Mouse (Mus musculus) midbrain, postnatal 0 days (tissue): ENCODE data around the gene Raver2. TPM values are rescaled to one million over a fixed set of nuclear protein-coding genes. Genes with fewer than 3 reads are reported as not detected.

Experiments used
- ATAC-seq: fragments of 200-750 bp; cut with Nextera tagmentation; 2 replicates; pipeline ENCODE4 v1.8.0; 2017; ENCODE audit warnings: moderate number of reproducible peaks, mild to moderate bottlenecking, moderate TSS enrichment, moderate library complexity; ENCODE audit not compliant: low FRiP score
- DNase-seq: peaks from one replicate; pipeline ENCODE4 v3.0.0-alpha.2; 2015; ENCODE audit warnings: low spot score
- H3K27ac ChIP-seq: fragments of 300-500 bp; sonication (generic); 2 replicates; pipeline ENCODE4 v1.5.1; 2014; ENCODE audit warnings: low read depth, mild to moderate bottlenecking, low read length, mixed read lengths
- H3K27me3 ChIP-seq: fragments of 300-500 bp; sonication (generic); 2 replicates; pipeline ENCODE4 v1.6.1; 2014; ENCODE audit warnings: low read length, control low read depth, mixed read lengths; ENCODE audit not compliant: insufficient read depth
- H3K36me3 ChIP-seq: fragments of 300-500 bp; sonication (generic); 2 replicates; pipeline ENCODE4 v1.6.1; 2014; ENCODE audit warnings: low read length, control low read depth, mixed read lengths; ENCODE audit not compliant: insufficient read depth
- H3K4me1 ChIP-seq: fragments of 300-500 bp; sonication (generic); 2 replicates; pipeline ENCODE4 v1.6.1; 2014; ENCODE audit warnings: mild to moderate bottlenecking, control low read depth, antibody characterized with exemption, low read length, mixed read lengths; ENCODE audit not compliant: insufficient read depth
- H3K4me2 ChIP-seq: fragments of 300-500 bp; sonication (generic); 2 replicates; pipeline ENCODE4 v1.6.1; 2014; ENCODE audit warnings: low read depth, mild to moderate bottlenecking, low read length, mixed read lengths; ENCODE audit not compliant: poor library complexity, severe bottlenecking
- H3K4me3 ChIP-seq: fragments of 300-500 bp; sonication (generic); 2 replicates; pipeline ENCODE4 v1.5.1; 2014; ENCODE audit warnings: low read depth, mild to moderate bottlenecking, low read length, moderate library complexity
- H3K9ac ChIP-seq: fragments of 300-500 bp; sonication (generic); replicated peaks from 2 replicates; pipeline ENCODE4 v1.6.1; 2014; ENCODE audit warnings: mild to moderate bottlenecking, low read length, moderate library complexity, mixed read lengths; ENCODE audit not compliant: poor library complexity, severe bottlenecking
- H3K9me3 ChIP-seq: fragments of 300-500 bp; sonication (generic); 2 replicates; pipeline ENCODE4 v1.6.1; 2016; ENCODE audit warnings: low read length, control low read depth
- CTCF ChIP-seq: IDR thresholded peaks from 2 replicates; pipeline ENCODE4 v1.5.1; 2016; ENCODE audit warnings: antibody characterized with exemption, mild to moderate bottlenecking
- WGBS: fragments of 180-500 bp; shearing (Covaris S2); extraction: QIAGEN DNeasy Blood & Tissue Kit; methylation state at CpG from one replicate; pipeline ENCODE4 v1.1.7; 2014; 5-methylcytosine and 5-hydroxymethylcytosine counted together
- polyA plus RNA-seq: library from polyadenylated mRNA; unstranded; fragments of >200 nt; fragmentation: Nextera tagmentation; extraction: Ambion mirVana; gene quantifications from 2 replicates; pipeline ENCODE4 v1.2.1, GENCODE M21; 2015
- total RNA-seq: library from RNA; depleted of rRNA; stranded (reverse); fragments of >200 nt; gene quantifications from 2 replicates; pipeline ENCODE4 v1.2.3, GENCODE M21; 2014

Gene Raver2
- total and polyA plus RNA-seq, 2 experiments from 2014 or later, result 4.8 to 19.7 TPM

DNA sequence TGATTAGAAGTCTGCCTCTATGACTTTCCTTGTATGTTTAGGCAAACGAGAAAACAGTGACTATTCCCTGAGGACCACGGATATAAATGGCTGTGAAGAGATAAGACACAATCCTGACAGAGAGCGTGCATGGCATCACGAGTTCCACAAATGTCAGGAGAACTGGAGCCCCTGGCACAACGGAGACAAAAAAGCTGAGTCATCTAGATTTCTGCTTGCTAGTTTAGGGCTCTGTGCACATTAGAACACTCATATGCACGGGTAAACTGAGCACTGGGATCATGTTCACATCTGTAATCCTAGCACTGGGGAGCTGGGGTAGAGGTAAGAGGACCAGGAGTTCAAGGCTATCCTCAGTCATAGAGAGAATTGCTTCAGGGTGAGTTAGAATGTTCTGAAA lies 111.1 kb downstream of the Raver2 start:
- Histone ChIP-seq H3K4me2 (no peak overlapping the region), H3K27ac (no peak overlapping the region), H3K36me3 (peaks cover 9% of the 10 kb centered on the region), H3K9me3 (no peaks in the 10 kb centered on the region), H3K4me3 (no peak overlapping the region), H3K9ac (no peak overlapping the region), H3K27me3 (no peaks in the 10 kb centered on the region), H3K4me1 (no peaks in the 10 kb centered on the region)
- DNase-seq (no peak), ATAC-seq (no peak)
- 39% methylated on average over 6 of the region's 6 CpGs for WGBS
- TF ChIP-seq CTCF, result no peak

DNA sequence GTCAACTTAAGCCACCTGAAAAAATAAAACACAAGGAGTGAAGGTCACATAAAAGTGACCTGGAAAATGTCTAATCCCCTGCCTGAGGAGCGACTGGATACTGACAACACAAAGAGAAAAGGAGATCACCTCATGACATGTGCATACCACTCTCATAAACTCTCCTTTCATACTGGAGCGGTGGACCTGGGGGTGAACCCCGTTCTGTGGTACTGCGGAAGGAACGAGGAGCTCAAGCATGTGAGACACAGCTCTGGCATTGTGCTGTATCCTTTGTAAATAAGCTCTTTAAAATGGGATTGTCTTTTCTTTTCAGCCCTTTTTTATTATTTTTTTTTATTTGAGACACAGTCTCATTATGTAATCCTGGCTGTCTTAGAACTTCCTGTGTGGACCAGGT lies 111.9 kb downstream of the Raver2 start:
- no peaks in the 10 kb centered on the region for H3K9me3 ChIP-seq
- ATAC-seq (no peak), DNase-seq (no peak)
- no peak overlapping the region for H3K9ac ChIP-seq
- H3K4me3 ChIP-seq, result no peak overlapping the region
- no peak overlapping the region for H3K4me2 ChIP-seq
- no peak for TF ChIP-seq CTCF
- WGBS, result 52% methylated on average over 5 of the region's 5 CpGs
- no peaks in the 10 kb centered on the region for H3K4me1 ChIP-seq
- no peaks in the 10 kb centered on the region for H3K27me3 ChIP-seq
- peaks cover 6% of the 10 kb centered on the region for H3K36me3 ChIP-seq
- H3K27ac ChIP-seq, result no peak overlapping the region

DNA sequence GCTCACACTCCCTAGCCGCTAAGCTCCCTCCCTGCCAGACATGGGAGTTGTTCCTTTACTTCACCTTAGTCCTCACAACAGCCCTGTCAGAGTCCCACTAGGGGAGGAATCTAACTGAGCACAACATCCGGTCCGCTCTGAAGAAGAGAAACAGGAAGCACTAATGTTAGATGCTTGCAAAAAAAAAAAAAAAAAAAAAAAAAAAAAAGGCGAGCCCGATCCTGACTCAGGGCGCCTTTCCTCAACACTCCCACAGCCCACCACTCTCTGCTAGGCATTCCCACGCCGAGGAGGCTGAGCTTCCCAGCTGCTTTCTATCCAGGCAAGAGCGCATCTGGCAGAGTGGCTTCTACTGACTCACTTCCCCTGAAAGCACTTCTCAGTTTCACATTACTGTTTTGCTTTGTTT lies 113.8 kb downstream of the Raver2 start:
- H3K36me3 ChIP-seq, result peaks cover 12% of the 10 kb centered on the region
- H3K4me3 ChIP-seq, result no peak overlapping the region
- no peaks in the 10 kb centered on the region for H3K9me3 ChIP-seq
- no peak overlapping the region for H3K9ac ChIP-seq
- no peak overlapping the region for H3K27ac ChIP-seq
- DNase-seq, result no peak
- H3K4me1 ChIP-seq, result no peaks in the 10 kb centered on the region
- no peak for TF ChIP-seq CTCF
- ATAC-seq, result no peak
- no peaks in the 10 kb centered on the region for H3K27me3 ChIP-seq
- 76% methylated on average over 8 of the region's 9 CpGs for WGBS
- H3K4me2 ChIP-seq, result no peak overlapping the region

DNA sequence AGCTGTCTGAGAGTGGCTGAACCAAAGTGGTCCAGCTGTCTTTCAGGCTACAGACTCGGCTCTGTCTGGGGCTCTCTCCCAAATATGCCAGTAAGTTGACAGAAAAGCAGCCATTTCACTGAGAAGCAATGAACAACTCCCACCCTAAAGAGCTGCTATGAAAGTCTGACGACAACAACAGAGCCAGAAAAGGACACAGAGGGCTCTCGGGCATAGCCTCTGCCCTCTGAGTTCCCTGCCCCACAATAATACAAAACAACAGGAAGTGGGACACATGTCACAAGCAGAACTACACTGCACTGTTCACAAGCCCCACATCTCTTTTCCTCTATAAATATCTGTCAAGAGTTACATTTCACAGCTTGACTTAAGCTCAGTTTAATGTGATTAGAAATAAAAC lies 116.4 kb downstream of the Raver2 start:
- DNase-seq, result no peak
- Histone ChIP-seq H3K9ac (no peak overlapping the region), H3K27ac (no peak overlapping the region), H3K4me2 (no peak overlapping the region), H3K36me3 (peaks cover 20% of the 10 kb centered on the region), H3K4me3 (no peak overlapping the region), H3K4me1 (no peaks in the 10 kb centered on the region), H3K9me3 (no peaks in the 10 kb centered on the region), H3K27me3 (no peaks in the 10 kb centered on the region)
- 76% methylated on average over 3 of the region's 3 CpGs for WGBS
- ATAC-seq, result no peak
- TF ChIP-seq CTCF, result no peak

DNA sequence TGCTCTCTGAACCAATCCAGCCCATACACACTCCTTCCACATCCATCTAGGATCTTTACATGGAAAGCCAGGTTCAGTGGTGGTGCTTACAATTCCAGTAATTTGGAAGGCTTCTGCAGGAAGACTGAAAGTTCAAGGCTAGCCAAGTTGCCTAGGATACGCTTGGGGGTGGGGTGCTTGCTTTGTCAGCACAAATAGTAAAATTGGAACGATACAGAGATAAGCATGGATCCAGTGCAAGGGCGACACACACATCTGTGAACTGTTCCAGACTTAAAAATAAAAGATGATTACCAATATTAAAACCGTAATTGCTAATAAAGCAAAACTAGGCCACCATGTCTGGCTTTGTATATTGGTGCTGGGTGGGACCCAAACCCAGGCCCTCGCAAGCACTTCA lies 117.8 kb downstream of the Raver2 start:
- no peak for TF ChIP-seq CTCF
- ATAC-seq (no peak), DNase-seq (no peak)
- no peak overlapping the region for H3K4me2 ChIP-seq
- no peaks in the 10 kb centered on the region for H3K9me3 ChIP-seq
- H3K36me3 ChIP-seq, result peaks cover 25% of the 10 kb centered on the region
- no peaks in the 10 kb centered on the region for H3K27me3 ChIP-seq
- H3K27ac ChIP-seq, result no peak overlapping the region
- WGBS, result 88% methylated on average over 5 of the region's 5 CpGs
- H3K4me3 ChIP-seq, result no peak overlapping the region
- H3K4me1 ChIP-seq, result no peaks in the 10 kb centered on the region
- no peak overlapping the region for H3K9ac ChIP-seq

DNA sequence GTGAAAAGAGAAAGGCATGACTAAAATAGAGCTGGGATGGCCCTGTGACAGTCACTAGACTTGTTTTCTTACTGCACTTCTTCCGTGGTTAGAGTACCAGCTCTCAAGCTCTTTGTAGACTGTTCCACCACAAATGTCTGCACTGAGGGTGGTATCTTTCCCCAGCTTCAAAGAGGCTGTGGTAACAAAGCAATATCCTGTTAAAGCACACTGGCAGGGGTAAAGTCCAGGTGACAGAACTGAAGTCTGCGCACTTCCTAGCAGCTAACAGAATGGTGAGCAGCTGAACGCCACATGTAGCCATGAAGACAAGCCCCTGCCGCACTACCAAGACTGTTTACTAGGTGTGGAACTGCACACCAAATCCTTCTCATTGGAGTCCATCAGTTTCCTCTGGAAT lies 118.6 kb downstream of the Raver2 start:
- 89% methylated on average over 4 of the region's 4 CpGs for WGBS
- ATAC-seq, result no peak
- Histone ChIP-seq H3K9ac (no peak overlapping the region), H3K9me3 (no peaks in the 10 kb centered on the region), H3K36me3 (peaks cover 27% of the 10 kb centered on the region), H3K27ac (no peak overlapping the region), H3K4me1 (no peaks in the 10 kb centered on the region), H3K4me3 (no peak overlapping the region), H3K4me2 (no peak overlapping the region), H3K27me3 (no peaks in the 10 kb centered on the region)
- TF ChIP-seq CTCF, result no peak
- no peak for DNase-seq
